ENCODE assay signal across 7 mouse cellular contexts in the genomic region with DNA sequence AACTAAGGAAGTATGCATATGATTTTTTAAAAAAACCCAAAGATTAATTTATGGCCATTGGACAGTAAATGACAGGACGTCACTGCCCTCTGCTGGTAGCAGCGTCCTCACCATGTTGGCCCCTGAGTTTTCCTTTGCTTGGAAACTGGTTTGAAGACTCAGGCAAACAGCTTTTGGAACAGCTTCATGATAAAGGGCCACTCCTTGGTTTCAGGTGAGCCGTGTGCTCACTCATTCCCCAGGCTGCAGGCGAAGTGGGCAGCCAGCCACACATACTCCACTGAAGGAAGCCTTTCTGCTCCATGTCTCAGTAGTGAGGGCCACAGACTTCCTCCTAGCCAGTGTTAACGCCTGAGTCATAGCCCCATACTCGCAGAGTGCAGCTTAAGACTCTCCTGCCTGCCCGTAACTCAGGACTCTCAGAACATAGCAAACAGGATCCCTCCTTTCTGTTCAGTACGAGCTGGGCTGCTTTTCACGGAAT.
DNase-seq lines count a peak whose midpoint lies in the region; ATAC-seq and TF ChIP-seq lines count a peak whose summit lies in the region.

No protein-coding gene starts in this region.

- H3K4me1 ChIP-seq in G1E (ENCODE audit: insufficient read depth, low read depth, low read length), result peaks cover 8% of the 10 kb centered on the region
- H3K4me1 ChIP-seq in liver, embryonic 14.5 days (replicated peaks; ENCODE audit: control insufficient read depth in 2 of 2, insufficient read depth in 2 of 2, low read length in 1 of 2), result peaks cover 2 to 3% of the 10 kb centered on the region in 2 experiments; a peak in 1 of 4 replicates

- H3K9ac ChIP-seq in liver, embryonic 14.5 days (replicated peaks), result no peak overlapping the region

- TF ChIP-seq CTCF in C2C12 (IDR thresholded peaks at IDR 0.05; ENCODE audit: control insufficient read depth, insufficient read depth, insufficient read length) (peak; percentile 41), G1E (IDR thresholded peaks at IDR 0.05; ENCODE audit: low read depth, low read length) (peak; percentile 55)
- TF ChIP-seq CTCF in liver, embryonic 14.5 days (IDR thresholded peaks at IDR 0.05; ENCODE audit: low read depth), result peak; percentile 88

- DNase-seq in G1E (ENCODE audit: low spot score), result peak; percentile 70
- peak; percentile 39 for DNase-seq in cerebellum, adult 8-10 months
- DNase-seq in gastrocnemius, postnatal 10 days, result peak; percentile 82
- DNase-seq in kidney, postnatal 25 days, result peak; percentile 55 to 83
- DNase-seq in liver, embryonic 14.5 days (ENCODE audit: low read depth in 3 of 3, low spot score in 3 of 3), result peak; percentile 22 to 45 (median 30)
- DNase-seq in right cerebral cortex, postnatal 14 days, result peak; percentile 85

- no peak for TF ChIP-seq EP300 in liver, embryonic 14.5 days (IDR thresholded peaks at IDR 0.05; ENCODE audit: low read depth)

- no peak overlapping the region for H3K4me3 ChIP-seq in C2C12 (ENCODE audit: insufficient read depth, poor library complexity, severe bottlenecking)
- no peak overlapping the region for H3K4me3 ChIP-seq in G1E (ENCODE audit: low read depth, low read length)
- no peak overlapping the region for H3K4me3 ChIP-seq in liver, embryonic 14.5 days (ENCODE audit: insufficient read depth in 1 of 2, low read depth in 2 of 2, low read length in 2 of 2)

- H3ac ChIP-seq in C2C12 (ENCODE audit: control insufficient read depth, insufficient read length, low read depth), result no peak overlapping the region

- ATAC-seq in G1E (ENCODE audit: extremely low read depth, insufficient number of reproducible peaks, low FRiP score, poor library complexity, severe bottlenecking), result peak; percentile 54
- peak; percentile 56; the same call in 1 of the 2 replicates for ATAC-seq in liver, embryonic 14.5 days (ENCODE audit: insufficient read depth)

- H3K9me3 ChIP-seq in G1E (replicated peaks), result no peaks in the 10 kb centered on the region
- H3K9me3 ChIP-seq in liver, embryonic 14.5 days (ENCODE audit: control insufficient read depth, low read length), result no peaks in the 10 kb centered on the region

- H3K4me2 ChIP-seq in liver, embryonic 14.5 days (ENCODE audit: low read depth), result no peak overlapping the region

- H3K79me2 ChIP-seq in C2C12 (ENCODE audit: control insufficient read depth, insufficient read depth), result no peaks in the 10 kb centered on the region

- 16% methylated on average over 9 of the region's 9 CpGs for WGBS in liver, embryonic 14.5 days (ENCODE audit: insufficient replicate concordance)

- no peaks in the 10 kb centered on the region for H3K79me3 ChIP-seq in C2C12 (ENCODE audit: low read depth)

- H3K36me3 ChIP-seq in C2C12 (ENCODE audit: control insufficient read depth, insufficient read depth) (no peaks in the 10 kb centered on the region), G1E (replicated peaks) (no peaks in the 10 kb centered on the region)
- H3K36me3 ChIP-seq in liver, embryonic 14.5 days (replicated peaks; ENCODE audit: control insufficient read depth, insufficient read depth, low read depth), result no peaks in the 10 kb centered on the region

- H3K27ac ChIP-seq in liver, embryonic 14.5 days, result no peak overlapping the region

- H3K27me3 ChIP-seq in C2C12 (ENCODE audit: control insufficient read depth, insufficient read depth, insufficient read length), result peaks cover 18% of the 10 kb centered on the region
- H3K27me3 ChIP-seq in G1E (ENCODE audit: insufficient read depth, low read length), result peaks cover 57% of the 10 kb centered on the region
- no peaks in the 10 kb centered on the region for H3K27me3 ChIP-seq in liver, embryonic 14.5 days (ENCODE audit: control insufficient read depth, insufficient read depth, low read length)

TF ChIP-seq in C2C12, 6 proteins besides CTCF, POLR2A, EP300 and RAD21:
- no peak for TF ChIP-seq MYOD1 (IDR thresholded peaks at IDR 0.05; ENCODE audit: control insufficient read depth, insufficient read length, low read depth)
- TF ChIP-seq CEBPB (IDR thresholded peaks at IDR 0.05; ENCODE audit: low read depth), result no peak
- TF ChIP-seq USF1 (IDR thresholded peaks at IDR 0.05; ENCODE audit: low read depth), result no peak
- no peak for TF ChIP-seq MAX (IDR thresholded peaks at IDR 0.05)
- no peak for TF ChIP-seq MYOG (IDR thresholded peaks at IDR 0.05; ENCODE audit: control insufficient read depth, extremely low read depth, insufficient read length)
- TF ChIP-seq FOSL1 (IDR thresholded peaks at IDR 0.05; ENCODE audit: insufficient read depth, low read length, poor library complexity, severe bottlenecking), result no peak

Comparison
In these comparisons a context has a peak if more than half of its experiments do, and no peak if none do; other contexts are left out.
1. DNase-seq: peak in every context shown above with its lines; median percentile 85 in right cerebral cortex, postnatal 14 days; 82 in gastrocnemius, postnatal 10 days; 70 in G1E; 69 in kidney, postnatal 25 days; 39 in cerebellum, adult 8-10 months; 30 in liver, embryonic 14.5 days.